Mouse (Mus musculus) small intestine, adult 2 months (tissue): ENCODE data around the gene Zdhhc20.
A peak's percentile ranks its signal among the peaks of the same experiment; 100 is the strongest.

ENCODE experiments used
- CTCF ChIP-seq: fragments of 200-500 bp; IDR thresholded peaks from 2 replicates; pipeline ENCODE4 v1.5.1; 2012; ENCODE audit warnings: low read depth, mild to moderate bottlenecking, control low read depth, inconsistent platforms, low read length, moderate library complexity, mixed read lengths; ENCODE audit not compliant: insufficient replicate concordance, insufficient read length; ENCODE audit errors: extremely low read depth
- POLR2A ChIP-seq: fragments of 200-500 bp; IDR thresholded peaks from 2 replicates; pipeline ENCODE4 v1.6.1; 2012; ENCODE audit warnings: low read depth, mild to moderate bottlenecking, control low read depth, inconsistent platforms, low read length, moderate library complexity

DNA sequence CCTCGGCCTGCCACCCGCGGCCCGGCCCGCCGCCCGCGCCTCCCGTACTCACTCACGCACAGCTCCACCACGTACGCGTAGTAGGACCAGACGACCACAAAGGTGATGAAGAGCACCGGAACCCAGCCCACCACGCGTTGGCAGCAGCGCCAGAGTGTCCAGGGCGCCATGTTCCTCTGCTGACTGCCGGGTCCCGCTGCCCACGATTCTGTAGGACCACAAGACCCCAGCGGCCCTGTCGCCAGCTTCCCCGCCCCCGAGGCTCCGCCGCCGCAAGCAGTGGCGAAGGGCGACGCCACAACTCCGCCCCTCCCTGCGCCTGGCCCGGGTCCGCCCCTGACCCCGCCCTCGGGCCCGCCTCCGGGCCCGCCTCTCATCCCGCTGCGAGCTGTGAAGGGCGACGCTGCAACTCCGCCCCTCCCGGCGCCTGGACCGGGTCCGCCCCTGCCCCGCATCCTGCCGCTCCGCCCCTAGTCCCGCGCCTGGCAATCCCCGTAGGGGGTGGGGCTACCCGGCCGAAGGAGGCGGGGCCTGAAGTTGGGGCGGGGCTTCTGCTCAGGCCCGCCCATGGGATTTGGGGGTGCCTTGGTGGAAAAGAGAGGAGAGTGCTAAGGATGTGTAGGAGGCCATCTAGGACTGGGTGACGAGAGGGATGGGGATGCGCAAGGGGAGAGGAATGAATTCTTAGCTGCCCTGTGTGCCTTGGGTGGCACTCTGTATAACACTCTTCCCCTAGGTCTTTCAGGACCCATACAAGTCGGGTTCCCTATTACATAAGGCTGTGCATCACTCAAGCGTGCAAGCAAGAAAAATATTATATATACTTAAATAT lies at the start of gene Zdhhc20:
- peak; percentile 64; the same call in 1 of the 2 replicates for TF ChIP-seq POLR2A
- no peak for TF ChIP-seq CTCF
